Mouse (Mus musculus) liver, embryonic 12.5 days (tissue): ENCODE measurements around the gene Ltbp4. TPM values are rescaled to one million over a fixed set of nuclear protein-coding genes. Genes with fewer than 3 reads are reported as not detected.

Source experiments
- ATAC-seq: fragments of 200-750 bp; cut with Nextera tagmentation; 2 replicates; pipeline ENCODE4 v1.8.0; 2017; ENCODE audit warnings: moderate number of reproducible peaks, mild to moderate bottlenecking, moderate library complexity
- H3K27ac ChIP-seq: fragments of 300-500 bp; sonication (generic); 2 replicates; pipeline ENCODE4 v1.5.1; 2016; ENCODE audit warnings: mild to moderate bottlenecking
- H3K27me3 ChIP-seq: fragments of 300-500 bp; sonication (generic); replicated peaks from 2 replicates; pipeline ENCODE4 v1.6.1; 2016; ENCODE audit warnings: mild to moderate bottlenecking, moderate library complexity
- H3K36me3 ChIP-seq: fragments of 300-500 bp; sonication (generic); 2 replicates; pipeline ENCODE4 v1.6.1; 2016; ENCODE audit warnings: mild to moderate bottlenecking, moderate library complexity
- H3K4me1 ChIP-seq: fragments of 300-500 bp; sonication (generic); 2 replicates; pipeline ENCODE4 v1.6.1; 2016
- H3K4me2 ChIP-seq: fragments of 300-500 bp; sonication (generic); 2 replicates; pipeline ENCODE4 v1.6.1; 2016; ENCODE audit warnings: mild to moderate bottlenecking, moderate library complexity
- H3K4me3 ChIP-seq: fragments of 300-500 bp; sonication (generic); 2 replicates; pipeline ENCODE4 v1.5.1; 2016; ENCODE audit warnings: mild to moderate bottlenecking, moderate library complexity
- H3K9ac ChIP-seq: fragments of 300-500 bp; sonication (generic); 2 replicates; pipeline ENCODE4 v1.6.1; 2016; ENCODE audit warnings: mild to moderate bottlenecking, moderate library complexity
- H3K9me3 ChIP-seq: fragments of 300-500 bp; sonication (generic); replicated peaks from 2 replicates; pipeline ENCODE4 v1.6.1; 2016; ENCODE audit warnings: mild to moderate bottlenecking, moderate library complexity
- WGBS: fragments of 180-500 bp; shearing (Covaris S2); methylation state at CpG from one replicate; pipeline ENCODE4 v1.1.7; 2016; ENCODE audit not compliant: insufficient replicate concordance; 5-methylcytosine and 5-hydroxymethylcytosine counted together
- polyA plus RNA-seq: library from polyadenylated mRNA; unstranded; fragments of >200 nt; fragmentation: Nextera tagmentation; extraction: Ambion mirVana; gene quantifications from 2 replicates; pipeline ENCODE4 v1.2.1, GENCODE M21; 2016

Gene Ltbp4
- polyA plus RNA-seq, 1 experiment from 2014 or later: 5.7 TPM

GRCm38 (mm10) chr7:27366082-27366844 lies 28.8 kb upstream of the Ltbp4 start:
- ATAC-seq: no peak
- Histone ChIP-seq H3K9me3 (peaks cover 8% of the 10 kb centered on the region; the same call in 1 of the 2 replicates), H3K36me3 (no peaks in the 10 kb centered on the region), H3K4me1 (peaks cover 22% of the 10 kb centered on the region), H3K4me3 (no peak overlapping the region), H3K4me2 (no peak overlapping the region), H3K27me3 (peaks cover 95% of the 10 kb centered on the region), H3K9ac (no peak overlapping the region), H3K27ac (no peak overlapping the region)
- whole genome bisulfite sequencing: 42% methylated on average over 21 of the region's 21 CpGs

- Histone ChIP-seq H3K27ac (no peak overlapping the region), H3K4me1 (peaks cover 31% of the 10 kb centered on the region), H3K27me3 (peaks cover 76% of the 10 kb centered on the region), H3K4me3 (peak overlapping the region; percentile 4; the same call in 1 of the 2 replicates), H3K36me3 (no peaks in the 10 kb centered on the region), H3K4me2 (peak overlapping the region; percentile 39), H3K9ac (no peak overlapping the region), H3K9me3 (no peaks in the 10 kb centered on the region)
- WGBS: 4% methylated on average over 29 of the region's 29 CpGs
- no peak for ATAC-seq
Observed at GRCm38 (mm10) chr7:27364379-27364778, 26.9 kb upstream of the Ltbp4 start.

GRCm38 (mm10) chr7:27361283-27361946 lies 23.9 kb upstream of the Ltbp4 start:
- Histone ChIP-seq H3K36me3 (no peaks in the 10 kb centered on the region), H3K4me3 (peak overlapping the region; percentile 53), H3K27me3 (peaks cover 46% of the 10 kb centered on the region), H3K9ac (peak overlapping the region; percentile 70), H3K27ac (no peak overlapping the region), H3K4me1 (peaks cover 41% of the 10 kb centered on the region), H3K4me2 (peak overlapping the region; percentile 86), H3K9me3 (no peaks in the 10 kb centered on the region)
- ATAC-seq: peak; percentile 90
- WGBS: under 1% methylated on average over 52 of the region's 52 CpGs

GRCm38 (mm10) chr7:27360749-27361148 lies 23.3 kb upstream of the Ltbp4 start:
- Histone ChIP-seq H3K27me3 (peaks cover 40% of the 10 kb centered on the region), H3K9me3 (no peaks in the 10 kb centered on the region), H3K9ac (no peak overlapping the region), H3K4me3 (no peak overlapping the region), H3K36me3 (no peaks in the 10 kb centered on the region), H3K4me1 (peaks cover 44% of the 10 kb centered on the region), H3K27ac (no peak overlapping the region), H3K4me2 (peak overlapping the region; percentile 86)
- WGBS: 49% methylated on average over 6 of the region's 6 CpGs
- ATAC-seq: no peak

GRCm38 (mm10) chr7:27359706-27360358 lies 22.3 kb upstream of the Ltbp4 start:
- H3K36me3 ChIP-seq: no peaks in the 10 kb centered on the region
- peaks cover 31% of the 10 kb centered on the region for H3K27me3 ChIP-seq
- H3K9me3 ChIP-seq: no peaks in the 10 kb centered on the region
- no peak overlapping the region for H3K27ac ChIP-seq
- WGBS: 83% methylated on average over 9 of the region's 9 CpGs
- ATAC-seq: no peak
- peaks cover 51% of the 10 kb centered on the region for H3K4me1 ChIP-seq
- H3K9ac ChIP-seq: no peak overlapping the region
- H3K4me3 ChIP-seq: no peak overlapping the region
- no peak overlapping the region for H3K4me2 ChIP-seq

- H3K9ac ChIP-seq: no peak overlapping the region
- H3K4me3 ChIP-seq: no peak overlapping the region
- H3K9me3 ChIP-seq: no peaks in the 10 kb centered on the region
- H3K27ac ChIP-seq: no peak overlapping the region
- ATAC-seq: no peak
- peaks cover 54% of the 10 kb centered on the region for H3K4me1 ChIP-seq
- no peaks in the 10 kb centered on the region for H3K36me3 ChIP-seq
- no peak overlapping the region for H3K4me2 ChIP-seq
- 60% methylated on average over 2 of the region's 2 CpGs for WGBS
- H3K27me3 ChIP-seq: peaks cover 24% of the 10 kb centered on the region
Observed at GRCm38 (mm10) chr7:27359162-27359561, 21.7 kb upstream of the Ltbp4 start.

- peak overlapping the region; percentile 91 for H3K4me2 ChIP-seq
- H3K9me3 ChIP-seq: no peaks in the 10 kb centered on the region
- 2% methylated on average over 3 of the region's 3 CpGs for WGBS
- peak overlapping the region; percentile 78 for H3K27ac ChIP-seq
- peaks cover 9% of the 10 kb centered on the region for H3K36me3 ChIP-seq
- peaks cover 9% of the 10 kb centered on the region for H3K27me3 ChIP-seq
- peak overlapping the region; percentile 78 for H3K9ac ChIP-seq
- peaks cover 58% of the 10 kb centered on the region for H3K4me1 ChIP-seq
- no peak for ATAC-seq
- peak overlapping the region; percentile 78 for H3K4me3 ChIP-seq
Observed at GRCm38 (mm10) chr7:27357595-27357978, 20.1 kb upstream of the Ltbp4 start.

- peaks cover 56% of the 10 kb centered on the region for H3K4me1 ChIP-seq
- WGBS: 1% methylated on average over 27 of the region's 27 CpGs
- peaks cover 4% of the 10 kb centered on the region for H3K27me3 ChIP-seq
- H3K4me3 ChIP-seq: peak within 1 kb of the TSS; percentile 78
- peaks cover 15% of the 10 kb centered on the region for H3K36me3 ChIP-seq
- peak within 1 kb of the TSS; percentile 78 for H3K9ac ChIP-seq
- H3K4me2 ChIP-seq: peak within 1 kb of the TSS; percentile 91
- ATAC-seq: no peak
- no peaks in the 10 kb centered on the region for H3K9me3 ChIP-seq
- H3K27ac ChIP-seq: peak within 1 kb of the TSS; percentile 78
Observed at GRCm38 (mm10) chr7:27356861-27357594, 19.5 kb upstream of the Ltbp4 start, which contains the start of gene Gm20479. Gene Gm20479, minus strand, starts transcription at chr7:27357419.

- H3K27ac ChIP-seq: peak overlapping the region; percentile 78
- H3K9ac ChIP-seq: peak overlapping the region; percentile 78
- H3K36me3 ChIP-seq: peaks cover 22% of the 10 kb centered on the region
- no peaks in the 10 kb centered on the region for H3K9me3 ChIP-seq
- H3K27me3 ChIP-seq: no peaks in the 10 kb centered on the region; the same call in 1 of the 2 replicates
- peak overlapping the region; percentile 78 for H3K4me3 ChIP-seq
- H3K4me1 ChIP-seq: peaks cover 49% of the 10 kb centered on the region
- ATAC-seq: peak; percentile 22
- WGBS: 2% methylated on average over 16 of the region's 16 CpGs
- H3K4me2 ChIP-seq: peak overlapping the region; percentile 91
Observed at GRCm38 (mm10) chr7:27356248-27356647, 18.8 kb upstream of the Ltbp4 start.

- under 1% methylated on average over 34 of the region's 34 CpGs for WGBS
- peak within 1 kb of the TSS; percentile 78 for H3K4me3 ChIP-seq
- peak within 1 kb of the TSS; percentile 89 for H3K27ac ChIP-seq
- H3K9ac ChIP-seq: peak within 1 kb of the TSS; percentile 78
- H3K4me1 ChIP-seq: peaks cover 45% of the 10 kb centered on the region
- peak within 1 kb of the TSS; percentile 91 for H3K4me2 ChIP-seq
- H3K27me3 ChIP-seq: no peaks in the 10 kb centered on the region; the same call in 1 of the 2 replicates
- ATAC-seq: peak; percentile 89
- H3K36me3 ChIP-seq: peaks cover 25% of the 10 kb centered on the region
- no peaks in the 10 kb centered on the region for H3K9me3 ChIP-seq
Observed at GRCm38 (mm10) chr7:27355745-27356240, 18.3 kb upstream of the Ltbp4 start, which contains the start of gene Shkbp1. Gene Shkbp1, minus strand, starts transcription at chr7:27356019.

- Histone ChIP-seq H3K27ac (peak overlapping the region; percentile 88), H3K9ac (peak overlapping the region; percentile 78), H3K4me1 (peaks cover 40% of the 10 kb centered on the region), H3K27me3 (no peaks in the 10 kb centered on the region; the same call in 1 of the 2 replicates), H3K4me2 (peak overlapping the region; percentile 91), H3K9me3 (no peaks in the 10 kb centered on the region), H3K36me3 (peaks cover 30% of the 10 kb centered on the region), H3K4me3 (peak overlapping the region; percentile 78)
- WGBS: 12% methylated on average over 14 of the region's 14 CpGs
- ATAC-seq: no peak
Observed at GRCm38 (mm10) chr7:27355261-27355660, 17.8 kb upstream of the Ltbp4 start.
